Mouse (Mus musculus) liver, embryonic 11.5 days (tissue): Measurements from ENCODE around the gene Emg1. TPM values are rescaled to one million over a fixed set of nuclear protein-coding genes. Genes with fewer than 3 reads are reported as not detected.
A peak's percentile ranks its signal among the peaks of the same experiment; 100 is the strongest.
"Not testable (repeated sequence)": the region's sequence is repeated elsewhere in the genome, so short reads cannot be mapped to it uniquely, and the experiment has no call there.

Source experiments
- ATAC-seq: fragments of 200-750 bp; cut with Nextera tagmentation; replicated peaks from 2 replicates; pipeline ENCODE4 v1.8.0; 2017; ENCODE audit warnings: moderate number of reproducible peaks, mild to moderate bottlenecking, moderate TSS enrichment, moderate library complexity; ENCODE audit not compliant: low FRiP score
- DNase-seq: peaks from one replicate; pipeline ENCODE4 v3.0.0-alpha.2; 2017; ENCODE audit warnings: low spot score
- H3K27ac ChIP-seq: fragments of 300-500 bp; sonication (generic); 2 replicates; pipeline ENCODE4 v1.5.1; 2014; ENCODE audit warnings: mild to moderate bottlenecking, low read depth, low read length, control low read depth
- H3K27me3 ChIP-seq: fragments of 300-500 bp; sonication (generic); replicated peaks from 2 replicates; pipeline ENCODE4 v1.6.1; 2014; ENCODE audit warnings: low read length, mixed read lengths; ENCODE audit not compliant: control insufficient read depth, insufficient read depth
- H3K36me3 ChIP-seq: fragments of 300-500 bp; sonication (generic); 2 replicates; pipeline ENCODE4 v1.6.1; 2014; ENCODE audit warnings: mild to moderate bottlenecking, low read length, moderate library complexity, mixed read lengths; ENCODE audit not compliant: control insufficient read depth, insufficient read depth
- H3K4me1 ChIP-seq: fragments of 300-500 bp; sonication (generic); replicated peaks from 2 replicates; pipeline ENCODE4 v1.6.1; 2014; ENCODE audit warnings: low read length, mixed read lengths; ENCODE audit not compliant: control insufficient read depth, insufficient read depth
- H3K4me2 ChIP-seq: fragments of 300-500 bp; sonication (generic); 2 replicates; pipeline ENCODE4 v1.6.1; 2014; ENCODE audit warnings: mild to moderate bottlenecking, control low read depth, moderate library complexity
- H3K4me3 ChIP-seq: fragments of 300-500 bp; sonication (generic); 2 replicates; pipeline ENCODE4 v1.5.1; 2014; ENCODE audit warnings: low read depth, low read length, control low read depth
- H3K9ac ChIP-seq: fragments of 300-500 bp; sonication (generic); 2 replicates; pipeline ENCODE4 v1.6.1; 2014; ENCODE audit warnings: low read depth, low read length, control low read depth
- H3K9me3 ChIP-seq: fragments of 300-500 bp; sonication (generic); 2 replicates; pipeline ENCODE4 v1.6.1; 2016; ENCODE audit warnings: low read length, inconsistent platforms, mixed read lengths; ENCODE audit not compliant: control insufficient read depth
- WGBS: fragments of 180-500 bp; shearing (Covaris S2); extraction: QIAGEN DNeasy Blood & Tissue Kit; methylation state at CpG from one replicate; pipeline ENCODE4 v1.1.7; 2014; 5-methylcytosine and 5-hydroxymethylcytosine counted together
- polyA plus RNA-seq: library from polyadenylated mRNA; unstranded; fragments of >200 nt; fragmentation: Nextera tagmentation; extraction: Ambion mirVana; gene quantifications from 2 replicates; pipeline ENCODE4 v1.2.1, GENCODE M21; 2014

Emg1 gene
- polyA plus RNA-seq, 1 experiment from 2014 or later = 329 TPM

GRCm38 (mm10) chr6:124683591-124684417 is 28.2 kb downstream of the Emg1 start:
- DNase-seq = no peak
- no peaks in the 10 kb centered on the region for H3K36me3 ChIP-seq
- H3K9me3 ChIP-seq = no peaks in the 10 kb centered on the region
- peak overlapping the region; percentile 63 for H3K27ac ChIP-seq
- peak; percentile 86 for ATAC-seq
- H3K27me3 ChIP-seq = no peaks in the 10 kb centered on the region
- H3K9ac ChIP-seq = no peak overlapping the region
- no peak overlapping the region for H3K4me3 ChIP-seq
- H3K4me1 ChIP-seq = peaks cover 47% of the 10 kb centered on the region
- 65% methylated on average over 14 of the region's 14 CpGs for WGBS
- peak overlapping the region; percentile 45 for H3K4me2 ChIP-seq

GRCm38 (mm10) chr6:124682291-124682690 is 29.7 kb downstream of the Emg1 start:
- ATAC-seq, H3K27me3 ChIP-seq, H3K36me3 ChIP-seq, H3K9me3 ChIP-seq, DNase-seq, H3K9ac ChIP-seq, H3K4me2 ChIP-seq, H3K4me3 ChIP-seq, H3K27ac ChIP-seq: not testable (repeated sequence)
- 62% methylated on average over 6 of the region's 6 CpGs for WGBS
- H3K4me1 ChIP-seq = peaks cover 47% of the 10 kb centered on the region

GRCm38 (mm10) chr6:124679486-124679885 is 32.5 kb downstream of the Emg1 start:
- Histone ChIP-seq H3K9me3 (no peaks in the 10 kb centered on the region), H3K9ac (no peak overlapping the region), H3K4me3 (no peak overlapping the region), H3K36me3 (peaks cover 3% of the 10 kb centered on the region; the same call in 1 of the 2 replicates), H3K4me1 (peaks cover 26% of the 10 kb centered on the region), H3K27me3 (no peaks in the 10 kb centered on the region), H3K27ac (no peak overlapping the region), H3K4me2 (no peak overlapping the region)
- ATAC-seq = no peak
- WGBS = 92% methylated on average over 3 of the region's 3 CpGs
- no peak for DNase-seq

GRCm38 (mm10) chr6:124678769-124679168 is 33.2 kb downstream of the Emg1 start:
- WGBS = 85% methylated on average over 7 of the region's 7 CpGs
- Histone ChIP-seq H3K36me3 (peaks cover 3% of the 10 kb centered on the region; the same call in 1 of the 2 replicates), H3K4me2 (no peak overlapping the region), H3K4me3 (no peak overlapping the region), H3K27me3 (no peaks in the 10 kb centered on the region), H3K9me3 (no peaks in the 10 kb centered on the region), H3K4me1 (peaks cover 20% of the 10 kb centered on the region), H3K27ac (no peak overlapping the region), H3K9ac (no peak overlapping the region)
- DNase-seq (no peak), ATAC-seq (no peak)

GRCm38 (mm10) chr6:124676171-124676570 is 35.8 kb downstream of the Emg1 start:
- H3K36me3 ChIP-seq = peaks cover 3% of the 10 kb centered on the region; the same call in 1 of the 2 replicates
- no peaks in the 10 kb centered on the region for H3K9me3 ChIP-seq
- no peak overlapping the region for H3K4me3 ChIP-seq
- H3K4me2 ChIP-seq = no peak overlapping the region
- H3K27ac ChIP-seq = no peak overlapping the region
- H3K27me3 ChIP-seq = no peaks in the 10 kb centered on the region
- no peak for DNase-seq
- 77% methylated on average over 6 of the region's 6 CpGs for WGBS
- no peak for ATAC-seq
- H3K4me1 ChIP-seq = peaks cover 14% of the 10 kb centered on the region
- H3K9ac ChIP-seq = no peak overlapping the region

- H3K36me3 ChIP-seq = peaks cover 3% of the 10 kb centered on the region; the same call in 1 of the 2 replicates
- no peak for DNase-seq
- no peak overlapping the region for H3K4me3 ChIP-seq
- no peaks in the 10 kb centered on the region for H3K27me3 ChIP-seq
- ATAC-seq = no peak
- no peak overlapping the region for H3K27ac ChIP-seq
- no peaks in the 10 kb centered on the region for H3K9me3 ChIP-seq
- H3K4me2 ChIP-seq = no peak overlapping the region
- WGBS = 92% methylated on average over 7 of the region's 7 CpGs
- no peak overlapping the region for H3K9ac ChIP-seq
- H3K4me1 ChIP-seq = peaks cover 14% of the 10 kb centered on the region
Measured at GRCm38 (mm10) chr6:124674591-124674990, 37.4 kb downstream of the Emg1 start.

GRCm38 (mm10) chr6:124673619-124674018 is 38.4 kb downstream of the Emg1 start:
- WGBS = 92% methylated on average over 9 of the region's 9 CpGs
- ATAC-seq (no peak), DNase-seq (no peak)
- Histone ChIP-seq H3K4me2 (no peak overlapping the region), H3K9ac (no peak overlapping the region), H3K9me3 (no peaks in the 10 kb centered on the region), H3K4me3 (no peak overlapping the region), H3K4me1 (peaks cover 14% of the 10 kb centered on the region), H3K36me3 (peaks cover 3% of the 10 kb centered on the region; the same call in 1 of the 2 replicates), H3K27ac (no peak overlapping the region), H3K27me3 (no peaks in the 10 kb centered on the region)

GRCm38 (mm10) chr6:124672100-124672499 is 39.9 kb downstream of the Emg1 start:
- H3K36me3 ChIP-seq = peaks cover 3% of the 10 kb centered on the region; the same call in 1 of the 2 replicates
- H3K9me3 ChIP-seq = no peaks in the 10 kb centered on the region
- H3K4me2 ChIP-seq = no peak overlapping the region
- no peak overlapping the region for H3K27ac ChIP-seq
- H3K4me3 ChIP-seq = no peak overlapping the region
- WGBS = 54% methylated on average over 6 of the region's 6 CpGs
- H3K27me3 ChIP-seq = no peaks in the 10 kb centered on the region
- ATAC-seq (no peak), DNase-seq (no peak)
- H3K9ac ChIP-seq = no peak overlapping the region
- H3K4me1 ChIP-seq = peaks cover 14% of the 10 kb centered on the region
